Mouse (Mus musculus) embryonic stem cell, embryonic (primary cell): ENCODE data around the gene Fnbp1l.

Experiments used
- CTCF ChIA-PET, 4 experiments: fragments of 300-600 bp in 2 of 4; fragments of 350-600 bp in 2 of 4; sonication (Branson Sonifier 250); formaldehyde crosslinking; loops; one replicate each; lab custom pipeline; 2022; ENCODE audit warnings: inconsistent platforms in 2 of 4; lab: Charles Lee
- POLR2A ChIA-PET, 4 experiments: fragments of 300-600 bp in 2 of 4; fragments of 350-600 bp in 2 of 4; sonication (Branson Sonifier 250); formaldehyde crosslinking; loops; one replicate each; lab custom pipeline; 2022; ENCODE audit warnings: antibody characterized with exemption in 4 of 4, inconsistent platforms in 1 of 4; lab: Charles Lee

Fnbp1l gene

DNA sequence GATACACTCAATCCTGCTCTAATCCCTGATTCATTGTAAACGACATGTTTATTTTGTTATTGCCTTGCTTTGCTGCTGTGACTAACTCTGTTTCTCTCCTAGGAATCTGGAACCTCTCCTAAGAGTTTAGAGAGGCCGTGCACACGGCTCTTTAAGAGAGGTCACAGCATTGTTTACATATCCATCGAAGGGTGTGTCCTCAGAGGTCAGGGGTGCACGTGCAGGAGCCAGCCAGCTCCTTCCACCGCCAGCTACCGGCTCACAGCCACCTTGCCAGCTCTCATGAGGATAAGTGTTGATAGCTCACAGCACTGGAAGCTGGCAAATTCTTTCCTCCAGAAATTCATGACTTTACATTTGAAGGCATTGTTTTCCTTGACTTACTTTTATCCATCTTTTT lies 54.2 kb downstream of the Fnbp1l start:
- CTCF ChIA-PET, result interaction anchor here in 2 of 4 experiments (1.1 to 1.3 kb wide), 2 partner anchors 253 to 269 kb away, joined by 3 read pairs; no protein-coding TSS in a partner anchor
- POLR2A ChIA-PET, result interaction anchor here in 2 of 4 experiments (0.6 to 2.0 kb wide), 6 partner anchors 29 to 783 kb away, joined by 3 to 9 read pairs (median 4); partner anchors contain the start of gene Fnbp1l (in 1 of the 2)

DNA sequence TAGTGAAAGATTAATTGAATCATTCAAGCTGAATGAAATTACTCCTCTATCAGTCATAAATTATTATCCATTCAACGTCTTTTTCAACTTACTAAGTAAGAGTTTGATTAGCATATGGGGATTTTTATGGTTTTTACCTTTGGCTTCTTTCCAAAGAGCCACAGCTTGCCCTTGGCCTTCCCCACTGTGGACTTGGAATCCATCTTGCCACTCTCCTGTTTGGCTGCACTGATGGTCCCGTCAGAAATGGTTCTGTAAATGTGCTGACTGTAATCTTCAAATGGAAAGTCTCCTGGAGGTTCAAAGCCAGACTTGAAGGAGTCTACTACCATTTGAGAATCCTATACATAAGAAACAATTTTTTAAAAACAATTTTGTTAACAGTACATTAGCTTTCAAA lies 61.7 kb downstream of the Fnbp1l start:
- POLR2A ChIA-PET, result interaction anchor here in 1 of 4 experiments (1.4 kb wide), 1 partner anchor 9 kb away, joined by 3 read pairs; no protein-coding TSS in a partner anchor
- CTCF ChIA-PET, result no interaction called here

- CTCF ChIA-PET, result no interaction called here
- POLR2A ChIA-PET, result interaction anchor here in 3 of 4 experiments (0.6 to 1.1 kb wide), 6 partner anchors 10 to 1045 kb away, joined by 3 to 8 read pairs (median 4); partner anchors contain the start of gene Gm10959 (in 1 of the 3)
Observed at GRCm38 (mm10) chr3:122551174-122551573, 68.3 kb downstream of the Fnbp1l start.

GRCm38 (mm10) chr3:122547469-122547868 lies 72.0 kb downstream of the Fnbp1l start:
- ChIA-PET POLR2A (interaction anchor here in 1 of 4 experiments (1.0 kb wide), 1 partner anchor 11 kb away, joined by 3 read pairs; no protein-coding TSS in a partner anchor), CTCF (interaction anchor here in 1 of 4 experiments (0.6 kb wide), 1 partner anchor 250 kb away, joined by 4 read pairs; no protein-coding TSS in a partner anchor)

GRCm38 (mm10) chr3:122545346-122545745 lies 74.2 kb downstream of the Fnbp1l start:
- ChIA-PET POLR2A (interaction anchor here in 1 of 4 experiments (0.6 kb wide), 1 partner anchor 130 kb away, joined by 3 read pairs; no protein-coding TSS in a partner anchor), CTCF (interaction anchor here in 1 of 4 experiments (0.6 kb wide), 1 partner anchor 195 kb away, joined by 3 read pairs; no protein-coding TSS in a partner anchor)

- CTCF ChIA-PET, result no interaction called here
- POLR2A ChIA-PET, result interaction anchor here in 2 of 4 experiments (0.7 to 1.4 kb wide), 4 partner anchors 9 to 21 kb away, joined by 3 to 4 read pairs (median 3); no protein-coding TSS in a partner anchor
Observed at GRCm38 (mm10) chr3:122540918-122541317, 78.6 kb downstream of the Fnbp1l start.

DNA sequence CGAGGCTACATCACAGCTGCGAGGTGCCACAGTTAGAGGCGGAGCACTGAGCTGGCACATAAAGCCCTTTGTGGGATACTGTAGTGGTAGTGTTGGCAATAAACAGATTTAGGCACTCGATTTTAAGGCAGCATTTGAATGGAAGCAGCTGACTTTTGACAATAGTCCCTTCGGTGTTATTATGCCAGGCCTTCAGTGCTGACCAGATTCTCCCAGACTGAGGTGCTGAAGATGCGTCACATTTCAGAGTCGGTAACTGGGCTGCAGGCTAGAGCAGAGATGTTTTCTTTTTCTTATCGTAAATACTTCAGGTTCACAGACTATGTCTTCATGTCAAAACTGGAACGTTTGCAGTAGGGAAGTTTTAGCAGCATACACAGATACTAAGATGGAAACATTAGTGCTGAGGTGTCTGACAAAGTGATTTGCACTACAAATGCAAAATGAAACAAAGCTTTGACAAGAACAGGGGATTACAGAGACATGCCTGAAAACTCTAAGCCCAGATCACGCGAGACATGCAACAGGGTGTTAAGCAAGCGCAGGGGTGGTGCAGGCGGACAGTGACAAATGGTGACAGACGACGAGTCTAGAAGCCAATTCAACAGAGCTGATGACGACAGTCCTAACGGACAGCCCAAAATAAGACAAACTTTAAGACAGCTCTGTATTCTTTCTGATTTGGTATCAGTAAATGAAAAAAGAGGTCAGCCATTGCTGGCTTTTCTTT lies 79.4 kb downstream of the Fnbp1l start:
- POLR2A ChIA-PET, result interaction anchor here in 1 of 4 experiments (1.2 to 2.0 kb wide), 3 partner anchors 11 to 248 kb away, joined by 3 to 7 read pairs (median 4); no protein-coding TSS in a partner anchor

DNA sequence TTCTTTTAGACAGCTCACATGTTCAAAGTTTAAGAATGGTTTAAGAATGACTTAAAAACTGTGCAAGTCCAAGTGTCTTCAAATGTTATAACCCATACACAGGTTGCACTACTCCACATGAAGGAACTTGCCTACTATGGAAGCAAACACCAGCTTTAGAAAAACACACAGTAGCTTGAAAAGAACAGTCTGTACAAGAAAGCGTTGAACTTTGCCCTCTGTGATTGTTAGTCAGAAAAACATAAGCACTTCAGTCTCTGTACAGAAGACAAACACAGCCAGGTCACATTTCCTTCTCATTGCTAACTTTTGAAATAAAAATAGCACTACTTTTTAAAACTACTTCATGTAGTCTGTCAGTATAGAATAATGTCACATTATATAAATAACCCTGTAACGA lies 80.7 kb downstream of the Fnbp1l start:
- ChIA-PET CTCF (interaction anchor here in 1 of 4 experiments (0.9 kb wide), 1 partner anchor 240 kb away, joined by 3 read pairs; no protein-coding TSS in a partner anchor), POLR2A (interaction anchor here in 2 of 4 experiments (0.6 to 2.0 kb wide), 7 partner anchors 10 to 1116 kb away, joined by 3 to 7 read pairs (median 4); no protein-coding TSS in a partner anchor)

More for the DNA sequence above, 79.4 kb downstream of the Fnbp1l start:
- CTCF ChIA-PET, result no interaction called here

GRCm38 (mm10) chr3:122535938-122536703 lies 83.4 kb downstream of the Fnbp1l start:
- ChIA-PET POLR2A (interaction anchor here in 1 of 4 experiments (0.6 to 1.7 kb wide), 6 partner anchors 11 to 262 kb away, joined by 3 to 4 read pairs (median 4); partner anchors contain the start of gene Fnbp1l), CTCF (no interaction called here)

DNA sequence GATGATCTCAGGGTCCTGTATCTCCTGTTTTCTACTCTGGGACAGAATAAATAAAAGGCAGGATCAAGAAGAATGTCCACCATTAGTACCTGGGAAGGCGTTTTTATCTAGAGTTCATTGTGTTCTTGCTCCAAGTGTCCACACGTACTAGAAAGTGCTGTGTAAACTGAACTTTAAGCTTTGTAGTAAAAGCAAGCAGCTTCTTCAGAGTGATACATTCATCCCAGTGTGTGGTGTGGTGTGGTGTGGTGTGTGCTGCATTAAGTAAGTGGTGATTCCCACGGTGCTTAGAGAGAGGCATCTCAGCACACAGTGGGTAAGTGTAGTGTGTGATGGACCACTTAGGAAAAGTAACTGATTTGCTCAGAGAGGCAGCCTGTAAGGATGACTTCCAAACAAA lies 91.0 kb downstream of the Fnbp1l start:
- CTCF ChIA-PET, result no interaction called here
- POLR2A ChIA-PET, result interaction anchor here in 1 of 4 experiments (1.6 to 1.7 kb wide), 2 partner anchors 11 to 13 kb away, joined by 5 to 7 read pairs; no protein-coding TSS in a partner anchor

DNA sequence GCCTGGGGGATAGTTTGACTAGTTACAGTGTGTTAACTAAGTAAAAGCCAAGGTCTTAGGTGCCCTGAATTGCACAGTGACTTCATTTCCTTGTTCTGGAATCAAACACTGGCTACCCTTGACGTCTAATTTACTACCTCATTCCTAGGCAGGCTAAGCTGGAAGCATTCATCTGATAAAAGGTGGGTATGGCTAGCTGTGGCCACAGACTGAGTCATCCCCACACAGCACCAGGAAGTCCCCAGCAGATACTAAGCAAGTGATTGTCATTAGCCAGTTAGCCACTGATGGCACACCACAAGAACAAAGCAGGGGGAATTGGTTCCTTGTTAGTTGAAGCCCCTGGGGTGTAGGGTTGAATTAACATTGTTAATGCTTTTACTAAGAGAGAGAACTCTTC lies 98.2 kb downstream of the Fnbp1l start:
- ChIA-PET CTCF (interaction anchor here in 1 of 4 experiments (0.7 kb wide), 1 partner anchor 262 kb away, joined by 6 read pairs; no protein-coding TSS in a partner anchor), POLR2A (interaction anchor here in 2 of 4 experiments (0.7 to 2.6 kb wide), 8 partner anchors 9 to 383 kb away, joined by 3 to 9 read pairs (median 3); no protein-coding TSS in a partner anchor)

DNA sequence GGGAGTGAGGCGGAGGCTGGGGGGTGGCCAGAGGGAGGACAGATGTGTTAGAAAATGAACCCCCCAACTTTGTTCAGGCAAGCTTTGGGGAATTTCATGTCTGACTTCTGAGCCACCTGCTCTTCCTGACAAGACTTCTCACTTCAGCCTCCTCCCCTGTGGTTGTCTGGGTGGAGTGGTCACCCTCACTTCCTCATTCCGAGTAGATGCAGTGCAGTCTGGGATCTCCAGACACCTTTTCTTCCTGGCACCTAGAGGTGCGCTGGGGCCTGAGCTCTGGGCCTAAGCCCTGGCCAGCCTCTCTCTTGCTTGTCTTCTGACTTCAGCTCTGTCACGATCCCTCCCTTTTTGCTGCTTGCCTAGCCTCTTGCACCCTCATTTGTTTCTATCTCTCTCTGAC lies 98.6 kb downstream of the Fnbp1l start:
- ChIA-PET POLR2A (interaction anchor here in 2 of 4 experiments (0.7 to 2.6 kb wide), 7 partner anchors 9 to 383 kb away, joined by 3 to 9 read pairs (median 3); no protein-coding TSS in a partner anchor), CTCF (no interaction called here)

- ChIA-PET CTCF (interaction anchor here in 1 of 4 experiments (0.6 kb wide), 1 partner anchor 148 kb away, joined by 3 read pairs; no protein-coding TSS in a partner anchor), POLR2A (interaction anchor here in 2 of 4 experiments (0.6 to 2.6 kb wide), 5 partner anchors 9 to 100 kb away, joined by 3 to 9 read pairs (median 3); no protein-coding TSS in a partner anchor)
Observed at GRCm38 (mm10) chr3:122520365-122520764, 99.2 kb downstream of the Fnbp1l start.

DNA sequence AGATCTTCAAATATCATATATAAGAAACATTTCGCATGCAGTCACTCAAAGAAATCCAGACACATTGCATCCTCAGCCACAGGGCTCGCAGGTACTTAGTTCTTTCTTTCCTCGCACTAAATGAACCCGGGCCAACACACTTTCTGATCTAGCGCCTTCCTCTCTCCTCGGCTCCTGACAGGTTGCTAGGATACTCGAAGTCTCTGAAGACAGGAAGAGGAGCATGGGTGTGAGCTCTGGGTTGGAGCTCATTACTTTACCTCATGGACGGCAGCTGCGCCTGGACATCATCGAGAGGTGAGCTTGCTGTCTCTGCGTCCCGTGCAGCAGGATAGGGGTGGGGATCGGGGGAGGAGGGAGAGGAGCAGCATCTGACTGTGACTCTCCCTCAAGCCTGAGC lies 100.4 kb downstream of the Fnbp1l start:
- POLR2A ChIA-PET, result interaction anchor here in 2 of 4 experiments (0.8 to 1.4 kb wide), 6 partner anchors 8 to 102 kb away, joined by 3 to 4 read pairs (median 3); no protein-coding TSS in a partner anchor
- CTCF ChIA-PET, result no interaction called here

DNA sequence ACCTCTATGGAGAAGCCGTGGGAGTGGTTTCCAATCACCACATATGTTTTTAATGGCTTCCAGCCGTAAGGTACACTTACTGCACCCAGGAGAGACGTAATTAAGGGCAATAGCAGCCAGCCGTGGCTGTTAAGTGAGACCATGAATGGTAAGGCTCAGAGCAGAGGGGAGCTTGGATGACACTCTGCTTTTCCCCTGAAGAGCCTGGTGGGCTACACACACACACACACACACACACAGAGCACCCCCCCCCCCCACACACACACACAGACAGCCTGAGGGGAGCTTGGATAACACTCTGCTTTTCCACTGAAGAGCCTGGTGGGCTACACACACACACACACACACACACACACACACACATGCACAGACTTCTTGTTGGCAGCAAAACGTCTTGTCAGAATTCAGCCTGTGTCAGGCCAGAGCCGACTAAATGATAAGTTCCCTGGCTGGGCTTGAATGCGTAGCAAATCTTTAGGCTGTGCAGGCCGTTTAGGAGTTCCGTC lies 101.2 kb downstream of the Fnbp1l start:
- POLR2A ChIA-PET, result interaction anchor here in 1 of 4 experiments (0.6 to 1.2 kb wide), 4 partner anchors 10 to 224 kb away, joined by 3 to 5 read pairs (median 4); partner anchors contain the start of gene Bcar3
- CTCF ChIA-PET, result interaction anchor here in 2 of 4 experiments (0.6 kb wide), 2 partner anchors 9 to 762 kb away, joined by 3 read pairs; no protein-coding TSS in a partner anchor

GRCm38 (mm10) chr3:122517726-122518125 lies 101.8 kb downstream of the Fnbp1l start:
- ChIA-PET CTCF (interaction anchor here in 1 of 4 experiments (0.5 to 0.6 kb wide), 2 partner anchors 23 to 763 kb away, joined by 3 read pairs; no protein-coding TSS in a partner anchor), POLR2A (interaction anchor here in 2 of 4 experiments (0.6 to 1.6 kb wide), 9 partner anchors 9 to 244 kb away, joined by 3 to 6 read pairs (median 4); partner anchors contain the start of genes Bcar3 (in 1 of the 2) and Dnttip2 (in 1 of the 2))

DNA sequence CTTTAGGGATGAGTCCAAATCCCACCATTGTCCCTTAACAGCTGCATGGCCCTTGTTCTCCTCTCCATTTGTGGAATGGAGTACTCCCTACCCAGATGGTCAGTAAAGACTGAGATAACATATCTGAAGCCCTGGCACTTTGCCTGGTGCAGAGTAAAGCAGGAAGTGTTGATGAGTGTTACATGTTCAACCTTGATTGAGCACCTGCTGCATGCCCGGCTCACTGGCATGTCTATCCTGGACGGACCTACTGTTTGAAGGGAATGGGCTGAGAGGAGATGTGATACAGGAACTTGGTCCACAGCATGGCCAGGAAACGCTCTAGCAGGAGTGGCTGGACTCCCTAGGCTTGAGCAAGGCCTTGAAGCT lies 103.2 kb downstream of the Fnbp1l start:
- ChIA-PET CTCF (interaction anchor here in 2 of 4 experiments (0.7 to 0.8 kb wide), 2 partner anchors 204 to 207 kb away, joined by 3 read pairs; no protein-coding TSS in a partner anchor), POLR2A (interaction anchor here in 2 of 4 experiments (0.9 to 2.0 kb wide), 5 partner anchors 9 to 368 kb away, joined by 3 to 7 read pairs (median 4); no protein-coding TSS in a partner anchor)
